Mouse (Mus musculus): ENCODE results near the gene Chfr.
"Not testable (repeated sequence)": the region's sequence is repeated elsewhere in the genome, so short reads cannot be mapped to it uniquely, and the experiment has no call there.

Gene Chfr

DNA sequence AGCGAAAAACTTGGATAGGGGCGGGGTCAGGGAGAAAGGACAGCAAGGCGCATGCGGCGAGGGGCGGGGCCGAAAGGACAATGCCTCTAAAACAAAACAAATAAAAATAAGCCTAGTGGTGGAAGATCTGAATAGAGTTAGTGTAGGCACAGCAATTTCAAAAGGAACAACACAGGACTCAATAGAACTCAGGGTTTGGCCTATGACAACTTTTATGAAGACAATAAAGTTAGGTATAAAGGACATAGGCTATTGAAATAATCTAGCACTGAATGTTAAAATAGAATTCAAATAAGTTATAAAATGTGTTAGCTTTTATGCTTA is 27.4 kb upstream of the Chfr start:
- DNase-seq (ENCODE audit: low read depth, low spot score), result no peak

DNA sequence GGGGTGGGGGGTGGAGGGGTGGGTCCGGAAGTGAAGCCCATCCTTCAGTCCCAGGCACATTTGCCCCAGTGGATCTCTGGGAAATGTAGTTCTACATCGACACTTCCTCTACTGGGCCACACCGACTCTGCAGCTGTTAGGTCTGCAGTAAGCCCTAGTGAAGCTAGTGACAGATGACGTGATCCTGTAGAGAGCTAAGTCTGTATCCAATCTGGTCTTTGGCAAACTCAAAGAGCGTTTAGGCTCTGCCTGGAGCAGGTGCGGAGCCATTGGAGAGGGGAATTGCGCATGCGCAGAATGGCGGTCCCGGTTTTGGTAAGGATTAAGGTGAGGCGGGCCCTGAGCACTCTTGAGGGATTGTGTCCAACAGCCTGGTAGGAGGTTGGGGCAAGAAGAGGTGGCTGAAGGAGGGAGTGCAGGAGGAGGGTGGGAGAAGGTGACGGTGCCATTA is 25.6 kb upstream of the Chfr start, which contains the start of gene Zfp605:
TSS of gene Zfp605 (plus strand) at position 102 of the 451 bp plus-strand sequence.
- peak; percentile 83 for DNase-seq (ENCODE audit: low read depth, low spot score)

DNA sequence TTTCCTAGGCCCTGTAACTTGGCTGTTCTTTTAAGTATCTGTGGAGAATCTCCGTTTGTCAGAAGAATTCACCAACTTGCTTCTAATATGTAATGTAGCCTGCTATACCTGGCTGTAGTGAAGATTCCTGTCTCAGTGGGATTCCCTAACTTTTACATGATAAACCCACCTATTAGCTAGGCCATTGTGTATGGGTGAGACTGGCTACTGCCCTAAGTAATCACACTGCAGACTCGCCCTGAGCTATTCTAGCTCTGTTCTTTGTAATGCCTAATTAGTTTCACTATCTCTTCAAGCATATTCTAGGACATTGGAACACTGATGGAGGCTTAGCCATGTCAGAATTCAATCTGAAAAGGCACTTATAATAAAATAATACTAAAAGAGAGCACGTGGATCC is 13.3 kb upstream of the Chfr start:
- DNase-seq (ENCODE audit: low read depth, low spot score), result not testable (repeated sequence)

DNA sequence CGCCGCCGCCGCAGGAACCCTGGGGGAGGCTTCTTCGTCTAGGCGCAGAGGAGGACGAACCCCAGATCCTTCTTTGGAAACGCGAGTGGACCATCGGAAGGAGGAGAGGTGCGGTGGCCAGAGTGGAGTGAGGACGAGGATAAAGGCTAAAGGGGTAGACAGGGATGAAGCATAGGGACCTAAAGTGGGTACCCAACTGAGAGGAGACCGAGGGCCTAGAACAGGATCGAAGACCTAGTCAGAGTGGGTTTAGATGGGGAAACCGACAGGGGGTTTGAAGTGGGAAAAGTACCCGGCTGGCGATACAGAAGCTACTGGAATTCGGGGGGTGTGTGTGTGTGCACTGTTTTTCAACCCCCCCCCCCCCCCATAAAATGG is 434 bp downstream of the Chfr start:
- DNase-seq (ENCODE audit: low read depth, low spot score), result no peak

DNA sequence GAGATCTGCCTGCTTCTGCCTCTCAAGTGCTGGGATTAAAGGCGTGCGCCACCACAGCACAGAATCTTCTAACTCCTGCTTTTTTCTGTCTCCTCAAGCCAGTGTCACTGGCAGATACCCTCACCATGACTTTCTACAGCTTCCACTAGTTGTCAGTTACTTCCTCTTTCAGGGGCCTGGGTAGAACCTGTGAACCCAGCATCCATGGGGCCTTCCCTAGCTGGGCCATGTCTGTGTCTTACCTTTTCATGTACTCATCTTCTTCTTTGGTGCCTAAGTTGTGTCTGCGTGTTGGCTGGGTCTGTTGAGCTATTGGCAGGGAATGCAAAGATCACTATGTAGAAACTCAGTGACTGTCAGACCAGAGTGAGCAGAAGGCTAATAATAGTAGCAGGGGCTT is 2.2 kb downstream of the Chfr start:
- DNase-seq (ENCODE audit: low read depth, low spot score), result no peak

DNA sequence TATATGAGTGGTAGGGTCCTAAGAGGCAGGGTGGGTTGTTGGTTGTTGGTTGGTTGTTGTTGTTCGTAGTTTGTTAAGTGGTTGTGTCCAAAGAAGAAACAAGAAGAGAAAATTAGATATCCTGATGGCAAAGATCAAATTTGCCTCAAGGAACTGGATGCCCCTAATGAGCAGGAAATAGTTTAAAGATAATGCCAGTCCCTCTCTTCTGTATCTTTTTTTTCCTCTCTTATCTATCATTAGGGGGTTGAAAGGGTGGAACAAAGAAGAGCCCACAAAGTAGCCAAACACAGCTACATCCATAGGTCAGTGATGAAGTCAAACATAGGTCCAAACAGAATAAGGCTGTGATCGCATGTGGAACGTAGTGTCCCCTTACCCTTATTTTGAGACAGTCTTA is 3.7 kb downstream of the Chfr start:
- no peak for DNase-seq (ENCODE audit: low read depth, low spot score)

DNA sequence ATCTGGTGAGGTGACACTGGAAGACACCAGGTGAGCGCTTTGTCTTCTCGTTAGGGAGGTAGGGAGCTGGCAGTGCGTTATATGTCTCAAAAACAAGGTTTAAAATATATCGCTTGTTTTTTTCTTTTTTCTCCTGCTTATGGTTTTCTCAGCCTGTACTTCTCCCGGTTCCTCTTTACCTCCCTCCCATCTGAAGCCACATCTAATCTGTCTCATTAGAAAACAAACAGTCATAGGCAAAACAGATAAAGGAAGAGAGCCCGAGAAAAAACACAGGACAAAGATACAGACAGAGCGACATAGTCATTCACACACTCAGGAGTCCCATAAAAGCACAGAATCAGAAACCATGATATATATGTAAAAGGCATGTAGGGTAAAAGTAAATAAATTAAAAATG is 4.8 kb downstream of the Chfr start:
- DNase-seq (ENCODE audit: low read depth, low spot score), result no peak

DNA sequence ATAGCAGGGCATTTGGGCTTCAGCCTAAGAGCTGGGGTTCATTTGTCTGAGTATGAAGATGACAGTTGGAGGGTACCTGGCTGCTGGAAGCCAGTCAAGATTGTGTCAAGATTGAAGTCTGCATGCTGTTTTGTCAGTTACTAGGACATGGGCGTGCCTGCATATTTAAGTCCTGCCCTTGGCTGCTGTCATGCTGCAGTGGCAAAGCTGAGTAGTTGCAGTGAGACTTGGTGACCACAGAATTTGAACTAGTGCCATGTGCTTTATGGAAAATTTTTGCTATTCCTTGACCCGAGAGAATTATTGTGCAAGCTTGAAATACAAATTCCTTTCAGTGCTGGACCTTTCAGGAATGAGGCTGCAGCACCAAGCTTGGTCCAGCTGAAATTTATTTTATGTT is 6.7 kb downstream of the Chfr start:
- DNase-seq (ENCODE audit: low read depth, low spot score), result no peak

DNA sequence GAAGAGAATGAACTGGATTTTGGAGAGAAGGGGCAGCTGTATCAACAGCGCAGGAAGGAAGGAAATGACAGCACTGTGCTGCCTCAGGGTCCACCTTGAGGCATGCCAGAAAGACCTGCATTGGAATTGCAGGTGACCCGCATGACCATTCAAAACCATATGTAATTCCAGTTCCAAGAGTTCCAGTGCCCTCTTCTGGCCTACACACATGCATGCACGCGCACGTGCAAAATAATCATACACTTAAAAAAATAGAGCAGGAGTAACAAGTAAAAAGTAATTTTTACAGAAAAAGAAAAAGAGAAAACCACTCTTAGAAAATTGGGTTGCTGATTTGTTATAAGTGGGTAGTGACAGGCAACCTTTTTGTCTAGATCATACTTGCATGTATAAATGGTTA is 7.4 kb downstream of the Chfr start:
- DNase-seq (ENCODE audit: low read depth, low spot score), result no peak

DNA sequence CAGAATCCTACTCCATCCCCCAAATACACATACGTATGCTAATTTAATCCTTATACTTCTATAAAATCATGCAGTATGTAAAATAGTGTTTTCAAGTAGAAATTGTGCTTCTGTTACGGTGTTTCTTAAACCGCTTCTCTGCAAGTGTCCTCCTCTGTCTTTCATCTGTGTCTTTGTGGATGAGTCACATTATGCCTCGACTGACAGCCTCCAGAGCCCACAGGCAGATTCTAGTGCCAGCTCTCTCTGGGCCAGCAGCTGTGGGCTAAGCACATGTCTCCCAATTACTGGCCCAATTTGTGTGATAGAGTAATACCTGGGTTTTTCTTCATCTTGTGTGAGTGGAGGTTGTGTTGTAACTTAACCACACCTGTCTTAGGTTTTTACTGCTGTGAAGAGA is 33.7 kb downstream of the Chfr start:
- DNase-seq (ENCODE audit: low read depth, low spot score), result no peak

DNA sequence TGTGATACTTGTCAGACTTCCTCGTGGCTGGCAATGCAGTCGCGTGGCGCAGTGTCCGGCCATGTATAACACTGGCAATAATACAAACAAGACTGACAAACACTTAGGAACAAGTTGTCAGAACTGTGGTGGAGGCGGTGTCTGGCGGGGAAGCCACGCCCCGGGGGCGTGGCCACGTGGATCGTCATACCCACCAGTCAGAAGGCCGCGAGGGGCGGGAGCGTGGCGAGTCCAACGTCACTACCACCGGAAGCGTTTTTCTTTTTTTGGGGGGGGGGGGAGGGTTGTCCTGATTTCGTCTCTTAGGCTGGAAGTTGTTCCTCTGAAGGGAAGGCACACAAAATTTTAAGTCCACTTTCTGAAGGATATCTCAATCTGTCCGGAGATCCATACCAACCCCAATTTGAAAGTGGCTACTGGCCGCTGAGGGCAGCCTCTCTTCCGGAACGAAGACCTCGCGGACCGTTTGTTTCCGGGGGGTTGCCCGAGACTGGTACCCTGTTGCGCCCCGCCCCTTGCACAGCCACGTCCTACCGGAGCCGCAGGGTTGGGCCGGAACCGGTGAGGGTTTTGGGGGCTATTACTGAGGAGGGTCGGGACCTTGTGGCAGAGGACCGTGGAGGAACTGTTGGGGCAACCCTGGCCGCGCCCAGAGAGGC is 40.8 kb downstream of the Chfr start, which contains the start of gene Golga3:
TSS of gene Golga3 (plus strand) at position 340 of the 659 bp plus-strand sequence.
- peak; percentile 87 for DNase-seq (ENCODE audit: low read depth, low spot score)

DNA sequence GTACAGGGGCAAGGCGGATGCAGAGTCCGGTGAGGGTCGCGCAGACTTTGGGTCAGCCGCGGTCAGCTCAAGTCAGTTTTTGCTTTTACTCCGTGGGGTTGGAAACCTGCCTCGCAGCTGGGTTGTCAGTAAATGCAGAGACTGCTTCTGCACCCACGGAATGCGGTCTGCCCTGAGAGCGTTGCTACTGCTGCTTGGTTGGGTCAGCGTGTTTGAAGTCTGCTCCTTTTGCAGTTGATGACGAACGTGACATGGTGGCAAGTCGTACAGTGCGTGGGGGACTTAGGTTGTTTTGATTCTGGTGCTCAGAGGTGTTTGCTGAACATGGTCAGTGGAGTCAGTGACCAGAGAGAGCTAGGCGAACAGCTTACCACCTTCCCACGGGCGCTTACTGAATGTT is 41.4 kb downstream of the Chfr start:
- peak; percentile 3 for DNase-seq (ENCODE audit: low read depth, low spot score)

DNA sequence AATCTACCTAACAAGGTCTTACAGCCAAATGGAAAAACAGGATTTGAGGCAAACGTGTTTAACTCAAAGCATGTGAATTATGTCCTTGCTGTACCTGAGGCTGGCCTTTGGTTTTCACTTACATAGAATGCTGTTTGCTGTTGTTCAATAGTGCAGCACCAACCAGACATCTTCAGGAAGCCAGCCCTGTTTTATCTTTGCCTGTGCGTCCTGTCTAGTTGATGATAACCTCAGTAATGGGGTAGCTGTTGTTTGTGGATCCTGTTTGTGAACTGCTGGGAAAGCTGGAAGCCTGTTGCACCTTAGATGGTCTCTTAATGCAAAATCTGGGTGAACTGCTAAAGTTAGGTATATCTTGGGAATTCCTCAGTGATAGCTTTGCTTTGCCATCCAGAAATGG is 43.0 kb downstream of the Chfr start:
- DNase-seq (ENCODE audit: low read depth, low spot score), result no peak

DNA sequence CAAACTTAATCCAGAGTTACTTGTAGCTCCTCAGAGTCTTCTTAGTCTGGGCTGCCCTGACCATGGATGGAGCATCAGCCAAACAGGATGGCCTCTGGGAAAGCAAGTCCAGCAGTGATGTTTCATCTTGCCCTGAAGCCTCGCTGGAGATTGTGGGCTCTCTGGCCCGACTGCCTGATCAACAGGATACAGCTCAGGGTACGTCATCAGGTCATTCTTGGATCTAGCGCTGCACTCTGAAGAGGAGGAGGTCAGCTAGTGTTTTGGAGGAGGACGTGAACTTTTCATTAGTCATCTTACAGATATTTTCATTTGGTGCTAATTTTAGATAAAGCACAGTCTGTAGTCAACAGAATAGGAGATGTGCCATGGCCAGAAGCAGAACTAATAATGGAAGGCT is 46.1 kb downstream of the Chfr start:
- no peak for DNase-seq (ENCODE audit: low read depth, low spot score)

DNA sequence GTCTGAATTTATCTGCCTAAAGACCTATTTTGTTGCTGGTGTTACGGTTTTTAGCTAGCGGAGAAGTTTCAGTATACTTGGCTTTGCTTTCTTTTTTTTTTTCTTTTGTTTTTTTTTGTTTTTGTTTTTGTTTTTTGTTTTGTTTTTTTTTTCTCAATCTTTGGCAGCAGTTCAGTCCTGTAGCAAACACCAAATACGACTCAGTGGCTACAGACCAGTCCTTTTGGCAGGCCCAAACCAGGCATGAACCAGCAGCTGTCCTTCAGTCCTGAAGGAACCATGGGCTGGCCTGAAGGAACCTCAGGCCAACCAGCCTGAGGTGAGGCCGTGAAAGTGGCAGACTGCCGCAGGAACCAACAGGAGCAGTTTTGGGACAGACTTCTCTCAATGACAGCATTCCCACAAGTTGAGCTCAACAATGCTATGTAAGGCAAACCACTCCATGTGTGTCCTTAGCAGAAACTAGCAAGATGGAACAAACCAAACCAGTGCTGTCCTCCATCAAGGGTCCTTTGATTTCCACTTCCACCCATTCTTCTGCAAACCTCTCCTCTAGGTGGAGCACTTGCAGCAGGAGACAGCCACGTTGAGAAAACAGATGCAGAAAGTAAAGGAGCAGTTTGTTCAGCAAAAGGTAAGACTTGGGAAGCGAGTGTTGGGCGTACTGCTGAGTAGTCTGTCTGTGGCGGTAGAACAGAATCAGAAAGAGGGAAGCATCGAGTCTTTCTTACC is 67.7 kb downstream of the Chfr start:
- DNase-seq (ENCODE audit: low read depth, low spot score), result no peak

DNA sequence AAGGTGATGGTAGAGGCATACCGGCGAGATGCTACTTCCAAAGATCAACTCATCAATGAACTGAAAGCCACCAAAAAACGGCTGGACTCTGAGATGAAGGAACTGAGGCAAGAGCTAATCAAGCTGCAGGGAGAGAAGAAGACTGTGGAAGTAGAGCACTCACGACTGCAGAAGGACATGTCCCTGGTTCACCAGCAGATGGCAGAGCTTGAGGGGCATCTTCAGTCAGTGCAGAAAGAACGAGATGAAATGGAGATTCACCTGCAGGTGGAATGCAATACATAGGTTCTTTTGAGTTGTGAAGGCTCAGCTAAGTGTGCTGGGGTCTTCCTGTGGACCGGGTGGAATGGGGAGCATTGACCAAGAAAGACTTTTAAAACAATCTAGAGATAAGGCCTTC is 69.1 kb downstream of the Chfr start:
- DNase-seq (ENCODE audit: low read depth, low spot score), result peak; percentile 5

DNA sequence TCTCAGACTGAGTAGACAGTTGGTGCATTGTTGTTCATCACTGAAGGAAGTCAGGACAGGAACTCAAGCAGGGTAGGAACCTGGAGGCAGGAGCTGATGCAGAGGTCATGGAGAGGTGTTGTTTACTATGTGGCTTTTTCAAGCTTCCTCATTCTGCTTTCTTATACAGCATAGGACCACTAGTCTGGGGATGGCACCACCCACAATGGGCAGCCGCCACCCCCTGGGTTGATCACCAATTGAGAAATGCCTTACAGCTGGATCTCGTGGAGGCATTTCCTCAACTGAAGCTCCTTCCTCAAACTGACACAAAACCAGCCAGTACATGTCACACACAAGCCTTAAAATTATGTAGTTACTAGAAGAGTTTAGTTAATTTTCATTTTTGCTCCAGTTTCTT is 75.7 kb downstream of the Chfr start:
- DNase-seq (ENCODE audit: low read depth, low spot score), result no peak

DNA sequence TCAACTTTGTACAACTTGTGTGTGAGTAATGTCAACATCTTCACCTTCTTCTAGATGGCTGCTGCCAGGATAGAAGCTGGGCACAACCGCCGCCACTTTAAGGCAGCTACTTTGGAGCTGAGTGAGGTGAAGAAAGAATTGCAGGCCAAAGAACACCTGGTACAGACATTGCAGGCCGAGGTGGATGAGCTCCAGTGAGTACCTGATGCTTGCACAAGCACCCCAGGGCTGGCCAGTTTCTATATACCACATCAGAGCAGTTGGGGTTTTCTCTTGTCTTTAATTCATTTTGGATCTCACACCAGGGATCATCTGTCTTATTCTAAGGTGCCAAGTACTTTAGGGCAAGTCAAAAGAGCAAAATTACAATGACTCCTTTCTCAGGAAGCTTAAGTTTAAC is 81.1 kb downstream of the Chfr start:
- no peak for DNase-seq (ENCODE audit: low read depth, low spot score)

DNA sequence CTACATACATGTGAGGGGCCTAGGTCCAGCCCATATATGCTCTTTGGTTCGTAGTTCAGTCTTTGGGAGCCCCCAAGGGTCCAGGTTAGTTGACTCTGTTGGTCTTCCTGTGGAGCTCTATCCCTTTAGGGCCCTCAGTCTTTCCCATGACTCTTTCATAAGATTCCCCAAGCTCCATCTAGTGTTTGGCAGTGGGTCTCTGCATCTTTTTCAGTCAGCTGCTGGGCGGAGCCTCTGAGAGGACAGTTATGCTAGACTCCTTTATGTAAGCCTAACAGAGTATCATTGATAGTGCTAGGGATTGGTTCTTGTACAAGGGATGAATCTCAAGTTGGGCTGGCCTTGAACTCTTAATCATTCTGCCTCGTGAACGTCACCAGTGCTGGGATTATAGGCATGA is 84.7 kb downstream of the Chfr start:
- DNase-seq (ENCODE audit: low read depth, low spot score), result no peak
